Mouse (Mus musculus) heart, embryonic 15.5 days (tissue): ENCODE data around the gene Cer1. TPM values are rescaled to one million over a fixed set of nuclear protein-coding genes. Genes with fewer than 3 reads are reported as not detected.
A peak's percentile ranks its signal among the peaks of the same experiment; 100 is the strongest.

Experiments used
- ATAC-seq: fragments of 200-750 bp; cut with Nextera tagmentation; replicated peaks from 2 replicates; pipeline ENCODE4 v1.8.0; 2017; ENCODE audit warnings: low read depth, moderate TSS enrichment; ENCODE audit not compliant: insufficient number of reproducible peaks, insufficient read depth, low FRiP score
- H3K27ac ChIP-seq: fragments of 300-500 bp; sonication (generic); 2 replicates; pipeline ENCODE4 v1.5.1; 2015; ENCODE audit warnings: mild to moderate bottlenecking, inconsistent platforms
- H3K27me3 ChIP-seq: fragments of 300-500 bp; sonication (generic); 2 replicates; pipeline ENCODE4 v1.6.1; 2015; ENCODE audit warnings: inconsistent platforms
- H3K36me3 ChIP-seq: fragments of 300-500 bp; sonication (generic); 2 replicates; pipeline ENCODE4 v1.6.1; 2015; ENCODE audit warnings: mild to moderate bottlenecking, inconsistent platforms
- H3K4me1 ChIP-seq: fragments of 300-500 bp; sonication (generic); replicated peaks from 2 replicates; pipeline ENCODE4 v1.6.1; 2015; ENCODE audit warnings: inconsistent platforms
- H3K4me2 ChIP-seq: fragments of 300-500 bp; sonication (generic); 2 replicates; pipeline ENCODE4 v1.6.1; 2015; ENCODE audit warnings: inconsistent platforms, mild to moderate bottlenecking, moderate library complexity
- H3K4me3 ChIP-seq: fragments of 300-500 bp; sonication (generic); 2 replicates; pipeline ENCODE4 v1.5.1; 2015; ENCODE audit warnings: mild to moderate bottlenecking, inconsistent platforms
- H3K9ac ChIP-seq: fragments of 300-500 bp; sonication (generic); 2 replicates; pipeline ENCODE4 v1.6.1; 2015; ENCODE audit warnings: mild to moderate bottlenecking, inconsistent platforms
- H3K9me3 ChIP-seq: fragments of 300-500 bp; sonication (generic); replicated peaks from 2 replicates; pipeline ENCODE4 v1.6.1; 2016; ENCODE audit warnings: inconsistent platforms
- WGBS: fragments of 180-500 bp; shearing (Covaris S2); methylation state at CpG from one replicate; pipeline ENCODE4 v1.1.7; 2015; ENCODE audit warnings: mixed read lengths; 5-methylcytosine and 5-hydroxymethylcytosine counted together
- polyA plus RNA-seq: library from polyadenylated mRNA; unstranded; fragments of >200 nt; fragmentation: Nextera tagmentation; extraction: Ambion mirVana; gene quantifications from 2 replicates; pipeline ENCODE4 v1.2.1, GENCODE M21; 2015

Gene Cer1
- polyA plus RNA-seq, 1 experiment from 2014 or later = not detected

DNA sequence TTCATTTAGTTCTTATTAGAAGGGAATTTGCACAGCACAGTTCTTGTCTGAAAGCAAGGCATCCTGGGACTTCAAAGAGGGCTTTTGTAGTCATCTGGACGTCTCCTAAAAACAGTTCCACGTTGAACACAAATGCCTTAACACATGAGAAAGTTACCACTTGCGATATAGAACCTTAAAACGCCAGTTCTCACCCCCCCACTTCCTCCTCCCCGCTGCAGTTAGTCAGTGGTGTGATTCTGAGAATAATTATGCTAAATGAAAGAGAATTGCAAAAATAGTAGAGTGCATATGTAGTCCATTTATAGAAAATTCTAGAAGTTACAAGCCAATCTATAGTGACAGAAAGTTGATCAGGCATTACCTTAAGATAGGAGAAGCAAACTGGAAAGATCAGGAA is 7.3 kb upstream of the Cer1 start:
- no peak overlapping the region for H3K4me2 ChIP-seq
- no peak overlapping the region for H3K4me3 ChIP-seq
- whole genome bisulfite sequencing = 77% methylated on average over 5 of the region's 5 CpGs
- no peaks in the 10 kb centered on the region for H3K27me3 ChIP-seq
- no peak overlapping the region for H3K9ac ChIP-seq
- H3K36me3 ChIP-seq = no peaks in the 10 kb centered on the region
- no peak overlapping the region for H3K27ac ChIP-seq
- no peak for ATAC-seq
- H3K9me3 ChIP-seq = no peaks in the 10 kb centered on the region
- no peaks in the 10 kb centered on the region for H3K4me1 ChIP-seq

DNA sequence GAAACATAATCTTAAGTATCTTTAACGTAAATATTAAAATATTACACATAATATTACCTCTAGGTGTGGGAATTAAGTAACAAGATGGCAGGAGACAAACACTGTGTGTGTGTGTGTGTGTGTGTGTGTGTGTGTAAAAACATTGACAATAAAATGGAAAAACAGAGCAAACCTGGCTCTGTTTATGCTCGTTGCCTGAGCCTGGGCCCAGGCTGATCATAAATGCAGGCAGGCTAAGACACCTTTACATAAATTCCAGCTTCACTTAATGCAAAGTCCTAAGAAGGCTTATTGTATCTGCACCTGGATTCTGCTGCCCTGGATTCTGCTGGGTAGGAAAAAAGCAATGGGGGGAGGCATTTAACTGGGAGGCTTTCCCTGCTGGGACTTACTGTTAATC is 6.6 kb upstream of the Cer1 start:
- Histone ChIP-seq H3K9me3 (no peaks in the 10 kb centered on the region), H3K9ac (no peak overlapping the region), H3K27ac (no peak overlapping the region), H3K4me1 (no peaks in the 10 kb centered on the region), H3K36me3 (no peaks in the 10 kb centered on the region), H3K4me3 (no peak overlapping the region), H3K4me2 (no peak overlapping the region), H3K27me3 (no peaks in the 10 kb centered on the region)
- no peak for ATAC-seq
- 74% methylated on average over 2 of the region's 2 CpGs for WGBS

DNA sequence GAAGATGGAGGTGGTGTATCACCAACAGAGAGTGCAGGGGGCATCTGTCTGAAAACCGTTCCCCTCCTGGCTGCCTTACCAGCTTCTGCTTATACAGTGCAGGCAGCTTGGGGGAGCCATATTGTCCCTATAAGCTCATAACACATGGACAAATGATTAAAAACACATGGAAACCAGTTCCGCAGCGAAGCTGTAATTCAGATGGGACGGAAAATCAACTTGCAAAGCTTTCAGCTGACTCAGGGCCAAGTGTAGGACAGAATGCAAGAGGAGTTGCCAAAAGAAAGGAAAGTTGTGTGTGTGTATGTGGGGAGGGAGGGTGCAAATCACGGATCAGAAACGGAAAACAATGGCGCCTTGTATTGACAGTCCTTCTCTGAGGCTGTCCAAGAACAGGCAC is 6.1 kb upstream of the Cer1 start:
- Histone ChIP-seq H3K4me2 (no peak overlapping the region), H3K36me3 (no peaks in the 10 kb centered on the region), H3K9ac (no peak overlapping the region), H3K27ac (peak overlapping the region; percentile 61), H3K4me3 (no peak overlapping the region), H3K27me3 (no peaks in the 10 kb centered on the region), H3K4me1 (no peaks in the 10 kb centered on the region), H3K9me3 (no peaks in the 10 kb centered on the region)
- peak; percentile 39; the same call in 1 of the 2 replicates for ATAC-seq
- WGBS = 62% methylated on average over 7 of the region's 7 CpGs

DNA sequence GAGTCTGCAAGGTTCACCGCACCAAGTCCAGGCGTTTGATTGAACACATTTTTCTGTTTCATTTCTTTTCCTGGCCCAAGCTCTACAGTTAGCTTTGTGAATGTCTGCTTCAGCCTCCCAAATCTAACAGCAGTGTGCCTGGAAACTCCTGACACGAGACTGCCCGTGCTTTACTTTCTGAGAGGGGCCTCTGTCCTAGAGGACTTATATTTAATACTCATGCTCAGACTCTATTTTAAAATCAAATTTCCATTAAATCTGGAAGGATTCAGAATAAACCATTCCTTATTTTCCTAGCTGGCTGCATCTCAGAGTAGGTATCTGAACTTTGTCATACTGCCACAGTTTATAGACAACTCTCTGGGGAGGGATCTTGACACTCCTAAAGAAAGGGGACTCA is 5.6 kb upstream of the Cer1 start:
- Histone ChIP-seq H3K9me3 (no peaks in the 10 kb centered on the region), H3K4me2 (no peak overlapping the region), H3K27me3 (no peaks in the 10 kb centered on the region), H3K4me3 (no peak overlapping the region), H3K9ac (no peak overlapping the region), H3K4me1 (no peaks in the 10 kb centered on the region), H3K36me3 (no peaks in the 10 kb centered on the region), H3K27ac (peak overlapping the region; percentile 61)
- WGBS = 68% methylated on average over 4 of the region's 4 CpGs
- ATAC-seq = peak; percentile 7; the same call in 1 of the 2 replicates

DNA sequence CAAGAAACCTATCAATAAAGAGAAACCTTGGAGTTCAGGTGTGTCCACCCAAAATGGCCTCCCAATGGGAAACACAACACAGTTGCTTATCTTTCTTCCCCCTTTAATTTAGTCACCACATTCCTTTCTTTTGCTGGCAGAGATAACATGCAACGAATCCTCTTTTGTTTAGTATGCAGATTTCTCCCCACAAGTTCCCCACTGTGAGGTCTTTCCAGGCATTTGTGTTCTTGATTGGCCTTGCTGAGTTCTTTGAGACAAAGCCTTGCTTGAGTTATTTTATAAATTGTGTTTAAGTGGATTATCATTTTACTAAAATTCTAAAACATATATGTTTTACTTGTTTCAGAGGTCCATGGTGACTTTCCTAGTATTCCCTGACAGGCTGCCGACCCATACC is 1.2 kb upstream of the Cer1 start:
- no peak overlapping the region for H3K4me2 ChIP-seq
- H3K4me1 ChIP-seq = no peaks in the 10 kb centered on the region
- no peak for ATAC-seq
- H3K27ac ChIP-seq = no peak overlapping the region
- no peak overlapping the region for H3K9ac ChIP-seq
- no peaks in the 10 kb centered on the region for H3K36me3 ChIP-seq
- no peaks in the 10 kb centered on the region for H3K9me3 ChIP-seq
- 58% methylated on average over 2 of the region's 2 CpGs for WGBS
- no peak overlapping the region for H3K4me3 ChIP-seq
- no peaks in the 10 kb centered on the region for H3K27me3 ChIP-seq

DNA sequence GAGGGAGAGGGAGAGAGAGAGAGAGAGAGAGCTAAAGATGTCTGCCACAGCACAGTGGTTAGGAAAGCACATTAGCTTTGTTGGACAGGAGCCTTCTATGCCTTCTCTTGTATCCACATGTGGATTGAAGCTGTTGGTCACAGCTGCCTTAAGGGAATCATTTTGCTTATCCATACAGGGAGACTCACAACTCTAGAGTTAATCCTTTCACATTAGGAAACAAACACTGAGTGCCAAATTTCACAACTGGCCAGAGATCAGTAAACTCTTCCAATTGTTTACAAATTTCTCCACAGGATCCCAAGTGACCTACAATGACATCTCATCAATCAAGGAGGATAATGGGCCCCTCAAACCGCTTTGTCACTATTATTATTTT is 576 bp upstream of the Cer1 start:
- H3K36me3 ChIP-seq = no peaks in the 10 kb centered on the region
- H3K4me2 ChIP-seq = no peak overlapping the region
- H3K27me3 ChIP-seq = no peaks in the 10 kb centered on the region
- no peak overlapping the region for H3K27ac ChIP-seq
- H3K4me3 ChIP-seq = no peak overlapping the region
- WGBS = 46% methylated on average over 1 of the region's 1 CpGs
- H3K4me1 ChIP-seq = no peaks in the 10 kb centered on the region
- H3K9ac ChIP-seq = no peak overlapping the region
- H3K9me3 ChIP-seq = no peaks in the 10 kb centered on the region
- ATAC-seq = no peak

DNA sequence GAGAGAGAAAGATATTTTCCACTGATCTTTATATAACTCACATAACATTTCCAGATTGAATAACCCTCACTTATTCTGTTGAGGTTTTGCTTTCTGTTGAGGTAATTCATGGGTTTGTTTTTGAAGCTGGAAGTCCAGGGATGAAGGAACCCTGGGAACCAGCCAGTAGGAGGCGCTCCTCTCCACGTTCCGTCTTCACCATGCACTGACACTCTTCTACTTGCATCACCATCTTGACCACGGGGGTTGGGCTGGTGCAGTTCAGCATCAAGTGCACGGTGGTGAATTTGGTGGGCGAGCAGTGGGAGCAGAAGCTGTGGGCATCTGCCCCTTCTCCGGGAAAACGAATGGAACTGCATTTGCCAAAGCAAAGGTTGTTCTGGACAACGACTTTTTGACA is 2.4 kb downstream of the Cer1 start:
- H3K27ac ChIP-seq = no peak overlapping the region
- H3K9ac ChIP-seq = no peak overlapping the region
- no peaks in the 10 kb centered on the region for H3K9me3 ChIP-seq
- no peak for ATAC-seq
- no peak overlapping the region for H3K4me3 ChIP-seq
- H3K36me3 ChIP-seq = no peaks in the 10 kb centered on the region
- H3K4me2 ChIP-seq = no peak overlapping the region
- no peaks in the 10 kb centered on the region for H3K4me1 ChIP-seq
- H3K27me3 ChIP-seq = no peaks in the 10 kb centered on the region
- WGBS = 75% methylated on average over 9 of the region's 9 CpGs

DNA sequence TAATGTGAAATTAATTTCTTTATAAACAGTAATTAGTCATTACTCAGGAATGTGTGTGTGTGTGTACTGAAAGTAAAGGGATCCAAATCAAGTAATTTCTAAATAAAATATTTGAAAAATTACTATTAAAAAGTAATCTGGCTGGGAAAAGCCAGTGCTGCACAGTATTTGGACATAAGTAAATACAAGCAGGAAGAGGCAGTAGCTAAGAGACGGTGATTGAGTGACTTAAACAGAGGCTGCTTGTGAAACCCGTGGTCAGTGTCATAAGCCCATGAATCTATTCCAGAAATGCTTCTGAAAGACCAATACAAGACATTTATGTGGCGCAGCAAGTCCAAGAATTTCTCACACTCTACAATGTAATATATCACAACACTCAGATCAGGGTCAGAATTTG is 3.6 kb downstream of the Cer1 start:
- H3K27me3 ChIP-seq = no peaks in the 10 kb centered on the region
- no peak overlapping the region for H3K4me2 ChIP-seq
- WGBS = 75% methylated on average over 3 of the region's 3 CpGs
- no peaks in the 10 kb centered on the region for H3K4me1 ChIP-seq
- no peaks in the 10 kb centered on the region for H3K9me3 ChIP-seq
- H3K36me3 ChIP-seq = no peaks in the 10 kb centered on the region
- no peak overlapping the region for H3K27ac ChIP-seq
- no peak overlapping the region for H3K4me3 ChIP-seq
- H3K9ac ChIP-seq = no peak overlapping the region
- no peak for ATAC-seq

DNA sequence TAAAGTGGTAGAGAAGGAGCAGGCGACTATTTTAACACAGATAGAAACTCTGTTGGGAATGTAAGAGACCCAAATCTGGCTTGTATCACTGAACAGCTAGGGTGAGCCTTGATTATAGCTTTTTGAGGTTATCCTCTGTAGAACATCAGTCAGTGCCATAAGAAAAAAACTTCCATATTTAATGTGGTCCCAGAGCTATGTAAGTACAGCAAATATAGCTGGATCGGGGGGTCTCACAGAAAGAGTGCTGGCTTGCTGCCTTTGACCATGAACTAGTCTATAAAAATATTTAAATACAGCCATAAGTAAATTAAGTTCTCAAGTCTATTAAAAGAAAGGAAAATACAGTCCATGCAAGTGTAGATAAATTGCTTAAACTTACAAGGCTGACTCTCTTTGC is 4.7 kb downstream of the Cer1 start:
- 72% methylated on average over 2 of the region's 2 CpGs for WGBS
- Histone ChIP-seq H3K4me3 (no peak overlapping the region), H3K9ac (no peak overlapping the region), H3K9me3 (no peaks in the 10 kb centered on the region), H3K4me1 (no peaks in the 10 kb centered on the region), H3K27ac (no peak overlapping the region), H3K36me3 (no peaks in the 10 kb centered on the region), H3K4me2 (no peak overlapping the region), H3K27me3 (no peaks in the 10 kb centered on the region)
- ATAC-seq = no peak

DNA sequence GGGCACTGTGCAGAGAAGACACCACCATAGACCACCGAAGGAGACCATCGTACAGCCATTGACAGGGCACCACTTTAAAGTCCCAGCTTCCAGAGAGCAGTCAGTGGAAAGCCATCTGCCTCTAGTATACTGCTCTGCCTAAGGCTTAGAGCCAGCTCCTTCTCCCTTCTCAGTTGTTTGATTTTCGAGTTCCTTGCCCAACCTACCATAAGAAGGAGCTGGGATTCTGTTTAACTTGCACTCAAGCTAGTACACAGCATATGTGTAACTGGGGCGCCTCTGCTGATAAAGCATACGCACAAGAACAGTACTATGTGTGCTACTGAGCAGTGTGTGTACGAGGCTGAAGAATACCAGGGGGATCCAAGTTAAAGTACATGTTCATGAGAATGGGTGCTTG is 5.8 kb downstream of the Cer1 start:
- no peaks in the 10 kb centered on the region for H3K36me3 ChIP-seq
- ATAC-seq = no peak
- H3K4me2 ChIP-seq = no peak overlapping the region
- 83% methylated on average over 6 of the region's 6 CpGs for WGBS
- no peak overlapping the region for H3K9ac ChIP-seq
- no peaks in the 10 kb centered on the region for H3K9me3 ChIP-seq
- H3K27me3 ChIP-seq = no peaks in the 10 kb centered on the region
- H3K27ac ChIP-seq = no peak overlapping the region
- no peaks in the 10 kb centered on the region for H3K4me1 ChIP-seq
- H3K4me3 ChIP-seq = no peak overlapping the region

DNA sequence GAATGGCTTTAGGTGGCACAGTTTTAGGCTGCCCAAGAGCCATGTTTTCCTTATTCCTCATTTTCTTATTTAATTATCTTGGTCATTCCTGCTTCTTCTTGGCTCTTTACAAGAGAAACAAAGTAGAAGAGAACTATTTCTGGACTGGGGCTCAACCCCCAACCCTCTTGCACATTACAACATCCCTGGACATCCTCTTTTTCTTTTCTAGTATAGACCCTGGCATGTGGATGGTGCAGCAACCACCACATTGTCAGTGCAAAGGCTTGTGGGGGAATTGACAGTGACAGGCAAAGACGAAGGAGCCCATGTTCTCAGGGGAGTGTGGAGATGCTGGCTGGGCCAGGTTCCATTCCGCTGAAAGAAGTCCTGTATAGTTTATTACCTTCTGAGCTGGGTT is 8.3 kb downstream of the Cer1 start:
- no peak overlapping the region for H3K9ac ChIP-seq
- H3K4me3 ChIP-seq = no peak overlapping the region
- no peak overlapping the region for H3K4me2 ChIP-seq
- ATAC-seq = no peak
- H3K27ac ChIP-seq = no peak overlapping the region
- no peaks in the 10 kb centered on the region for H3K27me3 ChIP-seq
- WGBS = 73% methylated on average over 2 of the region's 2 CpGs
- 0 out of 2 replicates have a peak, but pooled peaks cover 3% of the 10 kb centered on the region for H3K4me1 ChIP-seq
- no peaks in the 10 kb centered on the region for H3K36me3 ChIP-seq
- H3K9me3 ChIP-seq = no peaks in the 10 kb centered on the region

DNA sequence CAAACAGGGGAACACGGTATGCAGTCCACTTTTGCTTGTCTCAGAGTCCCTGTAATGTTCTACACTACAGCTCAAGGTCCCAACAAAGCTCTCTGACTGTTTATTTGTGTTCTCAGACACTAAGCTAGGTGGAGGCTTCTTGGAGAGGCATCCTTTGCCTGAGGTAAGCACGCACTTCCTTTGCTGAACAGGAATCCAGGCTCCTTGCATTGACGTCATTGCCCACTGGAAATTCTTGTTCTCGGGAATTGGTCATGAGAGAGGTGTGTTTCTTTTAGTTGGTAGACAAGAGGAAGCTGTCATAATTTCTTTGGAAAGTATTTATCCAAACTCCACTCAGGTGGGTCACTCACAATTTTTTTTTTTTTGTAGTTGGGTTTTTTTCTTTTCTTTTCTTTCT is 9.4 kb downstream of the Cer1 start:
- no peak overlapping the region for H3K9ac ChIP-seq
- no peaks in the 10 kb centered on the region for H3K27me3 ChIP-seq
- H3K4me2 ChIP-seq = no peak overlapping the region
- no peak overlapping the region for H3K27ac ChIP-seq
- no peak overlapping the region for H3K4me3 ChIP-seq
- H3K9me3 ChIP-seq = no peaks in the 10 kb centered on the region
- ATAC-seq = no peak
- 66% methylated on average over 4 of the region's 4 CpGs for WGBS
- no peaks in the 10 kb centered on the region for H3K36me3 ChIP-seq
- 0 out of 2 replicates have a peak, but pooled peaks cover 3% of the 10 kb centered on the region for H3K4me1 ChIP-seq
